ENCODE assay signal across 20 mouse cellular contexts in genomic region chr2:155052681-155053080, GRCm38 (mm10). TPM values are rescaled to one million over a fixed set of nuclear protein-coding genes. Genes with fewer than 3 reads are reported as not detected.
DNase-seq lines count a peak whose midpoint lies in the region; ATAC-seq and TF ChIP-seq lines count a peak whose summit lies in the region.
"Had no signal": no experiment of that assay in that cellular context is flagged by ENCODE, and none has a peak within 500 bp of the region (broad histone marks: within the 10 kb centered on the region; RNA-seq: fewer than 3 reads in every experiment).

No protein-coding gene starts in this region.

- no peaks in the 10 kb centered on the region for H3K79me2 ChIP-seq in liver, adult 2 months (ENCODE audit: control insufficient read depth, insufficient read depth, low read length)

- H3K4me3 ChIP-seq in heart, embryonic 10.5 days: no peak overlapping the region
- peak overlapping the region; percentile 11; the same call in 1 of the 2 replicates for H3K4me3 ChIP-seq in liver, adult 2 months (ENCODE audit: insufficient read depth, low read depth, low read length)
- no peak overlapping the region for H3K4me3 ChIP-seq in limb, embryonic 10.5 days
- H3K4me3 ChIP-seq in stomach, postnatal 0 days (ENCODE audit: low read depth, low read length): no peak overlapping the region
- H3K4me3 ChIP-seq: gastrocnemius, adult 2 months; limb, embryonic 13.5 days; midbrain, embryonic 10.5 days; myocyte had no signal

- ATAC-seq in stomach, postnatal 0 days (ENCODE audit: low FRiP score, low TSS enrichment): no peak
- ATAC-seq: forebrain, embryonic 14.5 days had no signal

- TF ChIP-seq CTCF in liver, adult 2 months (IDR thresholded peaks at IDR 0.05; ENCODE audit: low read depth, low read length): no peak
- TF ChIP-seq CTCF in stomach, postnatal 0 days (IDR thresholded peaks at IDR 0.05; ENCODE audit: low read depth): no peak

- H3K9me3 ChIP-seq in heart, embryonic 10.5 days: no peaks in the 10 kb centered on the region
- H3K9me3 ChIP-seq in limb, embryonic 10.5 days (replicated peaks): no peaks in the 10 kb centered on the region
- H3K9me3 ChIP-seq in stomach, postnatal 0 days (ENCODE audit: control insufficient read depth, low read length): no peaks in the 10 kb centered on the region
- H3K9me3 ChIP-seq: limb, embryonic 13.5 days; midbrain, embryonic 10.5 days had no signal

- no peak overlapping the region for H3K27ac ChIP-seq in heart, embryonic 10.5 days
- peak overlapping the region; percentile 100 for H3K27ac ChIP-seq in liver, adult 2 months (replicated peaks; ENCODE audit: insufficient read depth, low read depth, low read length)
- peak overlapping the region; percentile 88; the same call in 1 of the 2 replicates for H3K27ac ChIP-seq in limb, embryonic 10.5 days
- no peak overlapping the region for H3K27ac ChIP-seq in stomach, postnatal 0 days (replicated peaks)
- H3K27ac ChIP-seq: gastrocnemius, adult 2 months; hindbrain, embryonic 14.5 days had no signal

- peak; percentile 21 to 59 for DNase-seq in heart, adult 18-20 months
- DNase-seq in heart, embryonic 10.5 days (ENCODE audit: low spot score): no peak
- peak; percentile 99 for DNase-seq in liver, adult 2 months (ENCODE audit: extremely low read depth, low read depth, low spot score)
- DNase-seq in liver: no peak
- DNase-seq in limb, embryonic 10.5 days (ENCODE audit: low spot score): no peak
- DNase-seq in stomach, postnatal 0 days (ENCODE audit: low spot score): no peak
- no peak for DNase-seq in urinary bladder, postnatal 14 days (ENCODE audit: low spot score)
- DNase-seq: adrenal gland, postnatal 10 days; cerebellum, adult 9-11 months; gastrocnemius, adult 2 months; kidney, adult 11 months; kidney, postnatal 10 days; lung, postnatal 14 days; spleen, adult 18-20 months had no signal

- no peak for TF ChIP-seq POLR2A in liver, adult 2 months (IDR thresholded peaks at IDR 0.05; ENCODE audit: extremely low read depth, insufficient read depth, low read length)

- peak; percentile 68 for TF ChIP-seq EP300 in stomach, postnatal 0 days (optimal IDR thresholded peaks at IDR 0.05)

- no peaks in the 10 kb centered on the region for H3K27me3 ChIP-seq in heart, embryonic 10.5 days (ENCODE audit: insufficient read depth, poor library complexity, severe bottlenecking)
- H3K27me3 ChIP-seq in liver, adult 2 months (ENCODE audit: control insufficient read depth, insufficient read depth, low read length): no peaks in the 10 kb centered on the region
- H3K27me3 ChIP-seq in limb, embryonic 10.5 days (ENCODE audit: low read depth, poor library complexity, severe bottlenecking): no peaks in the 10 kb centered on the region
- no peaks in the 10 kb centered on the region for H3K27me3 ChIP-seq in stomach, postnatal 0 days (ENCODE audit: control insufficient read depth, insufficient read depth, low read length)
- H3K27me3 ChIP-seq: limb, embryonic 13.5 days had no signal

- H3K4me2 ChIP-seq in stomach, postnatal 0 days (replicated peaks; ENCODE audit: low read depth): no peak overlapping the region
- H3K4me2 ChIP-seq: hindbrain, embryonic 14.5 days had no signal

- peak overlapping the region; percentile 78 for H3K9ac ChIP-seq in liver, adult 2 months (ENCODE audit: low read depth, low read length)
- no peak overlapping the region for H3K9ac ChIP-seq in stomach, postnatal 0 days (ENCODE audit: low read length)
- H3K9ac ChIP-seq: hindbrain, embryonic 14.5 days; limb, embryonic 13.5 days had no signal

- peaks cover 19% of the 10 kb centered on the region for H3K4me1 ChIP-seq in heart, embryonic 10.5 days
- peaks cover 43% of the 10 kb centered on the region for H3K4me1 ChIP-seq in liver, adult 2 months (ENCODE audit: control insufficient read depth, insufficient read depth, low read length)
- peaks cover 68% of the 10 kb centered on the region for H3K4me1 ChIP-seq in limb, embryonic 10.5 days
- H3K4me1 ChIP-seq in stomach, postnatal 0 days (replicated peaks; ENCODE audit: control insufficient read depth, insufficient read depth): no peaks in the 10 kb centered on the region

- H3K36me3 ChIP-seq in heart, embryonic 10.5 days: no peaks in the 10 kb centered on the region
- no peaks in the 10 kb centered on the region for H3K36me3 ChIP-seq in liver, adult 2 months (ENCODE audit: control insufficient read depth, insufficient read depth, low read length)
- peaks cover 38% of the 10 kb centered on the region for H3K36me3 ChIP-seq in limb, embryonic 10.5 days
- no peaks in the 10 kb centered on the region for H3K36me3 ChIP-seq in stomach, postnatal 0 days (ENCODE audit: control insufficient read depth, insufficient read depth, low read length)
- H3K36me3 ChIP-seq: limb, embryonic 13.5 days; midbrain, embryonic 10.5 days had no signal

- 66% methylated on average over 2 of the region's 2 CpGs for WGBS in heart, embryonic 10.5 days
- 19% methylated on average over 2 of the region's 2 CpGs for WGBS in liver, adult 2 months
- 58% methylated on average over 2 of the region's 2 CpGs for WGBS in limb, embryonic 10.5 days
- 71% methylated on average over 2 of the region's 2 CpGs for WGBS in stomach, postnatal 0 days

RNA-seq across cellular contexts. Expression of gene Ahcy, which starts 21.6 kb away (rescaled TPM):
- total RNA-seq in heart, adult 18-20 months (2021): 10 to 100 TPM; 10.4 to 16.4 TPM
- 74.0 and 80.8 TPM in 2 replicates for polyA plus RNA-seq in heart, embryonic 10.5 days (2016; fragmentation: Nextera tagmentation; extraction: Ambion mirVana)
- 1,859 and 1,996 TPM in 2 replicates for total RNA-seq in liver, adult 2 months (2014; rRNA removed)
- polyA plus RNA-seq in liver, adult 2 months (2012; rRNA removed): 1,364 and 1,580 TPM in 2 replicates
- 156 and 181 TPM in 2 replicates for polyA plus RNA-seq in limb, embryonic 10.5 days (2016; fragmentation: Nextera tagmentation; extraction: Ambion mirVana)
- polyA plus RNA-seq in stomach, postnatal 0 days (2015; fragmentation: Nextera tagmentation; extraction: Ambion mirVana): 23.8 and 25.2 TPM in 2 replicates

RNA-seq across cellular contexts. Expression of gene Gm14226, which starts 34.6 kb away (rescaled TPM):
- under 1 TPM; 0.15 to 0.20 TPM for total RNA-seq in heart, adult 18-20 months (2021)
- polyA plus RNA-seq in heart, embryonic 10.5 days (2016; fragmentation: Nextera tagmentation; extraction: Ambion mirVana): 2.7 and 12.6 TPM in 2 replicates
- total RNA-seq in liver, adult 2 months (2014; rRNA removed): under 0.01 TPM in 1 of 2 replicates, not detected in the other
- polyA plus RNA-seq in liver, adult 2 months (2012; rRNA removed): 0.02 TPM in 1 of 2 replicates, not detected in the other
- 12.3 and 13.5 TPM in 2 replicates for polyA plus RNA-seq in limb, embryonic 10.5 days (2016; fragmentation: Nextera tagmentation; extraction: Ambion mirVana)
- 0.24 and 0.48 TPM in 2 replicates for polyA plus RNA-seq in stomach, postnatal 0 days (2015; fragmentation: Nextera tagmentation; extraction: Ambion mirVana)
- total RNA-seq: gastrocnemius, adult 2 months; neutrophil, adult 5-6 weeks had no signal
- polyA plus RNA-seq: forebrain, embryonic 14.5 days; hindbrain, embryonic 14.5 days; myocyte had no signal

Comparison
In these comparisons a context has a peak if more than half of its experiments do, and no peak if none do; other contexts are left out.
1. DNase-seq: peak in heart, adult 18-20 months (2 of 2) and liver, adult 2 months (single experiment); none in heart, embryonic 10.5 days (single experiment), liver (single experiment), limb, embryonic 10.5 days (single experiment), stomach, postnatal 0 days (single experiment) and urinary bladder, postnatal 14 days (single experiment).
2. H3K27ac ChIP-seq: peak in liver, adult 2 months (single experiment) and limb, embryonic 10.5 days (single experiment); none in heart, embryonic 10.5 days (single experiment) and stomach, postnatal 0 days (single experiment).